Mouse (Mus musculus) cerebral cortex, adult 2 months (tissue): ENCODE data around the gene Herc2.

Source experiments
- WGBS: fragments of 180-500 bp; shearing (Covaris S2); methylation state at CpG from one replicate; pipeline ENCODE4 v1.1.7; 2018; 5-methylcytosine and 5-hydroxymethylcytosine counted together

The Herc2 gene

DNA sequence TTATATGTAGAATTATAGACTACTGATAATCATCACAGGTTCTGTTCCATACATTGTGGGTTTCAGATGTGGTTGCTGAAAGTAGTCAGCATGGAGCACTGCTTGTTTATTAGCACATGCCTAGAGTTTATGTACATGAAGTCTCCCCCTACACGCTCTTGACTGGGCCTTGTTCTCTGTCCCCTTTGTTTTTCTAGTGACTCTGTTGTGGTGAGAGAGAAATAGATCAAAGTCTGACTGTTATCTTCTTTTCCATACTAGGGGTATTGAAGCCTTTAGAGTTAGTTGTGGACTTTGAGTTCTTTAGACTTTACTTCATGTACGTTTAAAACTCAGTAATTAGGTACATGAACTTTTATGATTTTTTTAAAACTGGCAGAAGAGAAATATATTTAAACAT lies 33.0 kb downstream of the Herc2 start:
- WGBS: 60% methylated on average over 2 of the region's 2 CpGs

DNA sequence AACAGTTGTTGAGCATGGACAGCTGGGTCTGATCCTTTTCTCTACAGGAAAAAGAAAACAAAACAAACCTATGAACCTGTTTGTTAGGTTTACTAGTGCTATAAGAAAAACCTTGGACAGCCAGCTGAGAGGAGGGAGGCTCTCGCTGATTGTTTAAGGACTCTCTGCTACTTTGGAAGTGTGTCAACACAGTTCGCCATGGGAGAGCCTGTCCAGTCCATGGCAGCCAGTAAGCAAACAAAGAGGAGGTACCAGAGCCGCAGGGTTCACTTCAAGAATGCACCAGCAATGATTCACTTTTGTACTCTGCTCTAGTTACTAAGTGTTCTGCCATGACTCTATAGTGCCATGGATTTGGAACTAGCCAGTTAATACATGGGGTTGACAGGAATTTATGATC lies 39.1 kb downstream of the Herc2 start:
- WGBS: 81% methylated on average over 3 of the region's 3 CpGs

DNA sequence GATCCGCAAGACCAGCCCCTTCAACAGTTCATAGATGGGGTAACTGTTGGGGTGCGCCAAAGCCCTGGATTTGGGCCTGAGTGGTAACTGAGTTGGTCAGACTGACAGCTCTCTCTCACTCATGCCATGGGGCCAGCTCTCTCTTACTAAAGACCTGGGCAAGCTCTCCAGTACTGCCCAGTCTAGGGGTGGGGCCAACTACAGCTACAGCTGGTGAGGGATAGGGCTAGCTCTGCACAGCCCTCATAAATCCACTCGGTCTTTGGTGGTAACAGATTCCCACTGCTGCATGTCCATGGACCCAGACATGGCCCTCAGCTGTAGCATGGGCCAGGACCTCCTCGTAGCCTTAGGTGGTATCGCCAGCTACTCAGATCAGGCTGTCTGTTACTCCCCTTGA lies 41.4 kb downstream of the Herc2 start:
- WGBS: 94% methylated on average over 5 of the region's 5 CpGs

- 30% methylated on average over 5 of the region's 5 CpGs for WGBS
Measured at GRCm38 (mm10) chr7:56102293-56102847, 52.4 kb downstream of the Herc2 start.

GRCm38 (mm10) chr7:56112999-56113398 lies 63.0 kb downstream of the Herc2 start:
- WGBS: 78% methylated on average over 6 of the region's 6 CpGs

DNA sequence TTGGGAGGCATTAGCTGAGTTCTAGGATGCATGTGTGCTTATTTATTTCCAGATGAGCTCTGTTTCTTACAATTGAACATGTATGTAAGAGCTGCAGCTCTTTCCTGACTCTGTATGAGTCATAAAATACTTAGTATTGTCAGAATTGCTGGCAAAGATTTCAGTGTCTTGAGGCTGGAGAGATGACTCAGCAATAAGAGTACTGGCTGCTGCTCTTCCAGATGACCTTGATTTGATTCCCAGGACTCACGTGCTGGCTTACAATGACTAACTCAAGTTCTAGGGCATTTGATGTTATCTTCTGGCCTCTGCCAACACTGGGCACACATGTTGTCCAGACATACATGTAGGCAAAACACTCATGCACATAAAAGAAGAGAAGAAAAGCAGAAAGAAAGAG lies 64.2 kb downstream of the Herc2 start:
- 32% methylated on average over 1 of the region's 1 CpGs for WGBS

DNA sequence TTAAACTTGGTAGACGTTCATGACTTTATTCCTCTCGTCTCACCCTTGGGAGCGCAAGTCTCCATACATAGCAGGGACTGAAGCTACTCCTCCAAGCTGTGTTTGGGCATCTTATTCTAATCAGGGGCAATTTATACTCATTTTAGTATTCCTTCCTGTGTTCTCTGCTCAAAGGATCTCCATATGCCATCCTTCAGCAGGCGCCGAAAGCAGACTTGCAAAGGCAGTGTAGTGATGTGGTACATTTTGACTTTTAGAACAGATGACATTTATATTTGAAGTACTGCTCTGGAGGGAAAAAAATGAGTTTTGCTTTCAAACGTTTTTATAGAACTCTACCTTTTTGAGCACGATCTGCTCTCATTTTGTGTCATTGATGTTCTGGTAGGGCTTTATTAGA lies 71.0 kb downstream of the Herc2 start:
- WGBS: 48% methylated on average over 7 of the region's 7 CpGs

GRCm38 (mm10) chr7:56121425-56121824 lies 71.4 kb downstream of the Herc2 start:
- WGBS: 59% methylated on average over 5 of the region's 5 CpGs

- 96% methylated on average over 3 of the region's 3 CpGs for WGBS
Measured at GRCm38 (mm10) chr7:56128080-56128479, 78.1 kb downstream of the Herc2 start.

GRCm38 (mm10) chr7:56129577-56129976 lies 79.6 kb downstream of the Herc2 start:
- 60% methylated on average over 3 of the region's 3 CpGs for WGBS

- 79% methylated on average over 6 of the region's 6 CpGs for WGBS
Measured at GRCm38 (mm10) chr7:56131548-56131947, 81.6 kb downstream of the Herc2 start.

DNA sequence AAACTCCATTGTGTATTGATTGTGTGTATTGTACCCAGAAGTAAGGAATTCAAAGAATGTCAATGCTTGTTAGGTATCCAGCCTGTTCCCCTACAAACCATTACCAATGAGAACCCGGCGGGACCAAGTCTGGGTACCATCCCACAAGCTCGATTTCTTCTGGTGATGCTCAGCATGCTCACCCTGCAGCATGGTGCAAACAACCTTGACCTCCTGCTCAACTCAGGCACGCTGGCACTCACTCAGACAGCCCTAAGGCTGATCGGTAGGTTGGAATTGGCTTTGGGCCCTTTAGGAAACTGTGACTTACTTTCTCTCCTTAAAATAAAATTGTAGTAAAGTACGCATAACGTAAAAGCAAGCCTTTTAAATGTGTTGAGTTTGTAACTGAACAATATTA lies 88.7 kb downstream of the Herc2 start:
- 74% methylated on average over 7 of the region's 7 CpGs for WGBS

DNA sequence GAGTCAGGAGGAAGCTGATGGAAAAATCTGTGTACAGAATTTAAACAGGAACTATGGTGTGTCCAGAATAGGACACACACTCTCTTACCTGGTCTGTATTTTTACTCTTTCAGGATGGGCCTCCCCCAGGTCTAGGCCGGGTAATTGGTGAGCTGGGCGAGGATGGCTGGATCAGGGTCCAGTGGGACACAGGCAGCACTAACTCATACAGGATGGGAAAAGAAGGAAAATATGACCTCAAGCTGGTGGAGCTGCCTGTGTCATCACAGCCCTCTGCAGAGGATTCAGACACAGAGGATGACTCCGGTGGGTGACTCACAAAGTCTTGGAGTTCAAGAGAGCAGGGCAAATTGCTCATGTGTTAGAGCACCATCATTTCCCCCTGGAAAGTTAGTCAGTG lies 96.4 kb downstream of the Herc2 start:
- WGBS: 97% methylated on average over 3 of the region's 3 CpGs

DNA sequence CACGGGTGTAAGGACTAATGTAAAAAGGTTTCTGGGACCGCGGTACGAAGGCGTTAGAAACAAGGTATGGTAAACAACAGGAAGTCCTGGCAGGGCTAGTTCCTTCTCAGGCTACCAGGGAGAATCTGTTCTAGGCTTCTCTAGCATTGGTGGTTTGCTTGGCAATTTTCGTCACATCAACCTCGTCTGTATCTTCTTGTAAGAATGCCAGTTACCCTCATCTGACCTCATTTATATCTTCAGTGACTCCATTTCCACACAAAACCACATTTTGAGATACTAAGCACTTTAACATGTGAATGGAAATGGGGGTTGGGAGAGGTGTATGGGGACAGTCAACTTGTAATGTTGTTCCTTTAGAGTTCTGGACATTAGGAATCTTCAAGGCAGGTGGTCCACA lies 98.9 kb downstream of the Herc2 start:
- WGBS: 77% methylated on average over 7 of the region's 7 CpGs

DNA sequence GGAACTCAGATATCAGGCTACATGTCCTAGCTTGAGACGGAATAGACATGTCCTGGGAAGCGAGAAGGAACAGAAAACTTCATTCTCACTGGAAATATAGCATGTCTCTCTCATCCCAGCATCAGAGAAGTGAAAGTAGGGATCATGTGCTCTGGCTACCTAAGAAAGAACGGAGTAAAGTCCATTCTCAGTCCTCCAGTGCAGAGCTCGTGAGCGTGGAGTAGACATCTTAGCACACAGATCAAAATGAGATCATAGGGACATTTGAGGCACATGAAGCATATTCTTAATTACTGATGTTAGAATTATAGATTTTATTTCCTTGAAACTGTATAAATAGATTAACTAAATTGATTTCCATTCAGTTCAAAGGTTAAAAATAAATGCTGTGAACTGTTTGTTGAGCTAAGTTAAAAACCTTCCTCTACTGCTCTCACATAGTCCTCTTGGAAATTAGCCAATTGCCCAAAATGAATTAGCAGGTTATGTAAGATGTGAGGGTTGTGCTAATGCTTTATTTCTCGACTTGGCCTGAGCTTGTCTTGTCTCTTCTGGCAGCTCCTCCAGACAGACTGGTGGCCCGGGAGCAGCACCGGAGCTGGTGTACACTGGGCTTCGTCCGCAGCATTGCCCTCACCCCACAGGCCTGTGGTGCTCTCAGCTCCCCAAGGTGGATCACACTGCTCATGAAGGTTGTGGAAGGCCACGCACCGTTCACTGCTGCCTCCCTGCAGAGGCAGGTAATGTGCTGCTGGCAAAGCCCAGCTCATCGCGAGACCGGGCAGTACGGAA lies 102.1 kb downstream of the Herc2 start:
- 86% methylated on average over 16 of the region's 16 CpGs for WGBS

DNA sequence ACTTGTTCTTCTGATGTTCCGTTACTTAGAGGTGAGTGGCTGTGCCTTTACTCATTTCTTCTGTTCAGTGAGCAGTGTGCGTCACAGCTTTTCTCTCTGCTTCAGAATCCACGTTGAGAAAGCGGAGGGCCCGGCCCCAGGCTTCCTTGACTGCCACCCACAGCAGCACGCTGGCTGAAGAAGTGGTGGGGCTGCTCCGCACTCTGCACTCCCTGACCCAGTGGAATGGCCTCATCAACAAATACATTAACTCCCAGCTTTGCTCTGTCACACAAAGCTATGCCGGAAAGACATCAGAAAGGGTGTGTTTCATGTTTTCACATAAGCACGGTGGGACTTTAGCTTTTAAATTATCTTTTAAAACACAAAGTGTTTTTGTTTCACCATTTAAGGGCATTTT lies 103.2 kb downstream of the Herc2 start:
- 91% methylated on average over 9 of the region's 9 CpGs for WGBS

DNA sequence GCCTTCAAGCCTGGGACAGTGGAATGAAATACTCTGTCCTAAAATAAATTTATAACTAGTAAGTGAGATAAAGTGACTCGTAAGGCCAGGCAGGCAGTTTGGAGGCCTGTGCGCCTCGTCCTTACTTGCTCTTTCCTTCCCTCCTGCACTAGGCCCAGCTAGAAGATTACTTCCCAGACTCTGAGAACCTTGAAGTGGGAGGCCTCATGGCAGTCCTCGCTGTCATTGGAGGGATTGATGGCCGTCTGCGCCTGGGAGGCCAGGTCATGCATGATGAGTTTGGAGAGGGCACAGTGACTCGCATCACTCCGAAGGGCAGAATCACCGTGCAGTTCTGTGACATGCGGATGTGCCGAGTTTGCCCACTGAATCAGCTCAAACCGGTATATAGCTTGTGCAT lies 103.6 kb downstream of the Herc2 start:
- 94% methylated on average over 12 of the region's 12 CpGs for WGBS

DNA sequence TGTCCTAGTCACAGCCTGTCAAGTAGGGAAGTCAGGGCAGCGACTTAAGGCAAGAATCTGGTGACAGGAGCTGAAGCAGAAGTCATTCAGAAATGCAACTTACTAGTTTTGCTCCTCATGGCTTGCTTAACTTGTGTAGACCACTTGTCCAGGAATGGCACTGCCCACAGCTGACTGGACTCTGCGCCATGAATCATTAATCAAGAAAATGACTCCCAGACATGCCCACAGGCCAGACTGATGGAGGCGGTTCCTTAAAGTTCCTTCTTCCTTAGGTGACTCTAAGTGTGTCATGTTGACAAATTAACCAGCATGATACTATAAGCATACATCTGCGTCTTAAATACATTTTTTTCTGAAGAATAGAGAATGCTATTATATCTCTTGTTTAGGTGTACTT lies 113.3 kb downstream of the Herc2 start:
- WGBS: 89% methylated on average over 4 of the region's 4 CpGs

- 48% methylated on average over 7 of the region's 7 CpGs for WGBS
Measured at GRCm38 (mm10) chr7:56168713-56169112, 118.7 kb downstream of the Herc2 start.

- 41% methylated on average over 3 of the region's 3 CpGs for WGBS
Measured at GRCm38 (mm10) chr7:56177371-56177770, 127.4 kb downstream of the Herc2 start.

GRCm38 (mm10) chr7:56191041-56191440 lies 141.0 kb downstream of the Herc2 start:
- WGBS: 94% methylated on average over 6 of the region's 6 CpGs

DNA sequence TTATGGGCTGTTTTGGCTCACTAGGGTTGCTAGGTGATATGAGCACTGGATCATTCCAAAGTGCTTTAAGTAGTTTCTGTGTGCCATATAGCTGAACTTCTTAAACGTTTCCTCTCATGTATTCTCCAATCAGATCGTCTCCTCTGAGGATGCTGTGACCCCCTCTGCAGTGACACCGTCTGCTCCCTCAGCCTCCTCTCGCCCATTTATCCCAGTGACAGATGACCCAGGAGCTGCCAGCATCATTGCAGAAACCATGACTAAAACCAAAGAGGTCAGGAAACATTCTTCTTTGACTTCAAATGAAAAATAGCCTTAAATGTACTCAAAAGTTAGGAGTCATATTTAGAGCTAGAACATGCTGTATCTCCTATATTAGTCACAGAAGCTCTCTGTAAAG lies 141.7 kb downstream of the Herc2 start:
- 80% methylated on average over 4 of the region's 4 CpGs for WGBS

- WGBS: 93% methylated on average over 10 of the region's 10 CpGs
Measured at GRCm38 (mm10) chr7:56201483-56202218, 151.7 kb downstream of the Herc2 start.
